Mouse (Mus musculus): ENCODE results near the gene Ccdc121.

Gene Ccdc121

GRCm38 (mm10) chr1:181511307-181511706, at the start of gene Ccdc121:
TSS of gene Ccdc121 (minus strand) at chr1:181511451.
- peak; percentile 39 for DNase-seq (ENCODE audit: low spot score)

- DNase-seq (ENCODE audit: low spot score), result no peak
Measured at GRCm38 (mm10) chr1:181560325-181560724, 49.1 kb upstream of the Ccdc121 start.

GRCm38 (mm10) chr1:181559655-181560054, 48.4 kb upstream of the Ccdc121 start:
- no peak for DNase-seq (ENCODE audit: low spot score)

- DNase-seq (ENCODE audit: low spot score), result no peak
Measured at GRCm38 (mm10) chr1:181555475-181555874, 44.2 kb upstream of the Ccdc121 start.

GRCm38 (mm10) chr1:181552533-181553410, 41.5 kb upstream of the Ccdc121 start:
- DNase-seq (ENCODE audit: low spot score), result peak; percentile 11

GRCm38 (mm10) chr1:181550826-181551225, 39.6 kb upstream of the Ccdc121 start:
- no peak for DNase-seq (ENCODE audit: low spot score)

- no peak for DNase-seq (ENCODE audit: low spot score)
Measured at GRCm38 (mm10) chr1:181549987-181550386, 38.7 kb upstream of the Ccdc121 start.

- DNase-seq (ENCODE audit: low spot score), result peak; percentile 91
Measured at GRCm38 (mm10) chr1:181545044-181545772, 34.0 kb upstream of the Ccdc121 start.

GRCm38 (mm10) chr1:181543711-181544383, 32.6 kb upstream of the Ccdc121 start:
- peak; percentile 48 for DNase-seq (ENCODE audit: low spot score)

GRCm38 (mm10) chr1:181539846-181540769, 28.9 kb upstream of the Ccdc121 start:
- DNase-seq (ENCODE audit: low spot score), result no peak

- no peak for DNase-seq (ENCODE audit: low spot score)
Measured at GRCm38 (mm10) chr1:181537627-181538525, 26.6 kb upstream of the Ccdc121 start.

- DNase-seq (ENCODE audit: low spot score), result peak; percentile 19
Measured at GRCm38 (mm10) chr1:181535165-181535873, 24.1 kb upstream of the Ccdc121 start.

GRCm38 (mm10) chr1:181529368-181529767, 18.1 kb upstream of the Ccdc121 start:
- DNase-seq (ENCODE audit: low spot score), result no peak

- DNase-seq (ENCODE audit: low spot score), result no peak
Measured at GRCm38 (mm10) chr1:181525996-181526395, 14.7 kb upstream of the Ccdc121 start.

- DNase-seq (ENCODE audit: low spot score), result no peak
Measured at GRCm38 (mm10) chr1:181523831-181524230, 12.6 kb upstream of the Ccdc121 start.

- no peak for DNase-seq (ENCODE audit: low spot score)
Measured at GRCm38 (mm10) chr1:181521401-181522091, 10.3 kb upstream of the Ccdc121 start.

- no peak for DNase-seq (ENCODE audit: low spot score)
Measured at GRCm38 (mm10) chr1:181519137-181519536, 7.9 kb upstream of the Ccdc121 start.

- no peak for DNase-seq (ENCODE audit: low spot score)
Measured at GRCm38 (mm10) chr1:181518046-181518445, 6.8 kb upstream of the Ccdc121 start.

Measured in embryo, embryonic 10.5 days (tissue).